Mouse (Mus musculus) heart, embryonic 10.5 days (tissue): ENCODE results near the gene Vmn1r207-ps. TPM values are rescaled to one million over a fixed set of nuclear protein-coding genes. Genes with fewer than 3 reads are reported as not detected.
"Not testable (repeated sequence)": the region's sequence is repeated elsewhere in the genome, so short reads cannot be mapped to it uniquely, and the experiment has no call there.

Source experiments
- DNase-seq: peaks from one replicate; pipeline ENCODE4 v3.0.0-alpha.2; 2017; ENCODE audit warnings: low spot score
- H3K27ac ChIP-seq: fragments of 300-500 bp; sonication (generic); 2 replicates; pipeline ENCODE4 v1.5.1; 2016; ENCODE audit warnings: mild to moderate bottlenecking
- H3K27me3 ChIP-seq: fragments of 300-500 bp; sonication (generic); 2 replicates; pipeline ENCODE4 v1.6.1; 2016; ENCODE audit warnings: mild to moderate bottlenecking; ENCODE audit not compliant: poor library complexity, insufficient read depth, severe bottlenecking
- H3K36me3 ChIP-seq: fragments of 300-500 bp; sonication (generic); 2 replicates; pipeline ENCODE4 v1.6.1; 2016; ENCODE audit warnings: mild to moderate bottlenecking, moderate library complexity
- H3K4me1 ChIP-seq: fragments of 300-500 bp; sonication (generic); 2 replicates; pipeline ENCODE4 v1.6.1; 2016; ENCODE audit warnings: mild to moderate bottlenecking
- H3K4me3 ChIP-seq: fragments of 300-500 bp; sonication (generic); 2 replicates; pipeline ENCODE4 v1.5.1; 2016; ENCODE audit warnings: mild to moderate bottlenecking, moderate library complexity
- H3K9me3 ChIP-seq: fragments of 300-500 bp; sonication (generic); 2 replicates; pipeline ENCODE4 v1.6.1; 2016; ENCODE audit warnings: mild to moderate bottlenecking, moderate library complexity
- WGBS: fragments of 180-500 bp; shearing (Covaris S2); methylation state at CpG from one replicate; pipeline ENCODE4 v1.1.7; 2016; 5-methylcytosine and 5-hydroxymethylcytosine counted together
- polyA plus RNA-seq: library from polyadenylated mRNA; unstranded; fragments of >200 nt; fragmentation: Nextera tagmentation; extraction: Ambion mirVana; gene quantifications from 2 replicates; pipeline ENCODE4 v1.2.1, GENCODE M21; 2016

Vmn1r207-ps gene
- polyA plus RNA-seq = not detected in 2 replicates

DNA sequence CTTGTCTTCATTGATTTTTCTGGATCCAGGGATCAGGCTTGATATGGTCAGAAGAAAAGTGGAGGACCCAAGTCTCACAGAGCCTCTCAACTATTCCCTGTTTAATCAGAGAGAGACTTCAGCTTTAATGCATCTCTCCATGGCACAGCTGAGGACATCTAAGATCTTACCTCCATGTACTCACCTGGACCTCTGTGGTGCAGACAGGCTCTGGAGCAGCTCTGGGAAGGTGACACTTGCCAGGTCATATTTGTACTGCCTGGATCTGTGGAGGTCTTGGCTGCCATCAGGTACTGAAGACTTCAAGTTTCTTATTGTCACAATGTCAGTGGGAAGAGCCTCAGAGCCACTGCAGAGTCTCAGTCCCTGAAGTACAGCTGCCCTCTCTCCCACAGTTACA, at the start of gene Vmn1r207-ps:
Gene Vmn1r207-ps, minus strand, starts transcription at position 101 of the 400 bp plus-strand sequence.
- not testable (repeated sequence) for H3K4me3 ChIP-seq, H3K9me3 ChIP-seq, H3K36me3 ChIP-seq, H3K4me1 ChIP-seq, H3K27me3 ChIP-seq, DNase-seq, H3K27ac ChIP-seq

GRCm38 (mm10) chr13:22777300-22777699, 47.9 kb upstream of the Vmn1r207-ps start, which contains the start of gene Vmn1r208:
Gene Vmn1r208 (minus strand): TSS chr13:22777400.
- not testable (repeated sequence) for H3K36me3 ChIP-seq, H3K27me3 ChIP-seq, H3K4me1 ChIP-seq, DNase-seq, H3K27ac ChIP-seq, H3K9me3 ChIP-seq, H3K4me3 ChIP-seq
- WGBS = no CpG with 5 or more reads among the region's 7 CpGs

DNA sequence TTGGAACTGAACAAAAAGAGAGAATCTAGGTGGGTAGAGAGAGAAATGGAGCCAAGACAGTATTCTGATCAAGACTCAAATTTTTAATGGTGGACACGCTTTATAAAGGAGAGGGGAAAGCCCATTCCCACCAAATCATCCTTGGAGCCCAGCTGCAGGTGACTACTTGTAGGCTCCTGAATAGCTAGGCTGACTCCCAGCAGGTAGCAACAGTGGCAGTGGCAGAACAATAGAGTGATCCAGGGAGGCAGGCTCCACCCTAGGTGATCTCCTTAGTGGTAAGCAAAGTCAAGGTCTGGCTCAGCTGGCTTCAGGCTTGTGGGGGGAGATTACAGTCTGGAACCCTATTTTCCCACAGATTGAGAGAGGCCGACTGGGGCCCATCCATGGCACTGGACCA, 42.2 kb upstream of the Vmn1r207-ps start:
- not testable (repeated sequence) for DNase-seq, H3K27ac ChIP-seq, H3K36me3 ChIP-seq, H3K4me1 ChIP-seq, H3K27me3 ChIP-seq, H3K4me3 ChIP-seq, H3K9me3 ChIP-seq
- 71% methylated on average over 1 of the region's 2 CpGs for WGBS

- Histone ChIP-seq H3K9me3 (no peaks in the 10 kb centered on the region), H3K4me1 (no peaks in the 10 kb centered on the region), H3K27me3 (no peaks in the 10 kb centered on the region), H3K36me3 (no peaks in the 10 kb centered on the region), H3K4me3 (no peak overlapping the region), H3K27ac (no peak overlapping the region)
- DNase-seq = no peak
Measured at GRCm38 (mm10) chr13:22747524-22747923, 18.1 kb upstream of the Vmn1r207-ps start.

DNA sequence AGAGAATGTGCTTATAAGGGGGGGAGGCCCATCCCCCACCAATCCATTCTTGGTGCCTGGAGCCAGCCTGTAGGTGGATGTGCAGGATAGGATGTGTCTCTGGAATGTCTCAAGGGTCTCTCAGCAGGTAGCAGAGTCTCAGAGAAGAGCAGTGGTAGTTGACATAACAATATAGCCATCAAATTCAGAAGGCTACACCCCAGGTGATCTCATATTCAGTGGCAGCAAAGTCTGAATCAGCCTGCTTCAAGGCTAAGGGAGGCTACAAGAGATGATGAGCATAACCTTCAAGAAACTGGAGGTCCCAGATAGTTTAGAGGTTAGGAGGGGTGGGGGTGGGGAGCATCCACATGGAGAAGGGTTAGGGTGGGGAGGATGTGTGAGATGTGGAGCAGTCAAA, 22.5 kb downstream of the Vmn1r207-ps start:
- H3K36me3 ChIP-seq, DNase-seq, H3K27ac ChIP-seq, H3K4me1 ChIP-seq, H3K9me3 ChIP-seq, H3K27me3 ChIP-seq, H3K4me3 ChIP-seq: not testable (repeated sequence)

- 40% methylated on average over 2 of the region's 2 CpGs for WGBS
- H3K9me3 ChIP-seq, H3K4me1 ChIP-seq, H3K36me3 ChIP-seq, DNase-seq, H3K4me3 ChIP-seq, H3K27me3 ChIP-seq, H3K27ac ChIP-seq: not testable (repeated sequence)
Measured at GRCm38 (mm10) chr13:22702951-22703350, 26.5 kb downstream of the Vmn1r207-ps start.

Other genes with a start within 250 kb of the Vmn1r207-ps start
- gene Vmn1r202, start 224.2 kb downstream of the Vmn1r207-ps start, polyA plus RNA-seq = not detected in 2 replicates
- gene Vmn1r203, start 211.5 kb downstream of the Vmn1r207-ps start, polyA plus RNA-seq = not detected in 2 replicates
- gene Vmn1r204, start 176.4 kb downstream of the Vmn1r207-ps start, polyA plus RNA-seq = not detected in 2 replicates
- gene Vmn1r205, start 136.6 kb downstream of the Vmn1r207-ps start, polyA plus RNA-seq = not detected in 2 replicates
- not detected in 2 replicates for gene Vmn1r206, start 105.4 kb downstream of the Vmn1r207-ps start, polyA plus RNA-seq
- not detected in 2 replicates for gene Vmn1r208, start 47.8 kb upstream of the Vmn1r207-ps start, polyA plus RNA-seq
- gene Vmn1r209, start 80.1 kb upstream of the Vmn1r207-ps start, polyA plus RNA-seq = not detected in 2 replicates
- gene Vmn1r210, start 101.7 kb upstream of the Vmn1r207-ps start, polyA plus RNA-seq = not detected in 2 replicates
- not detected in 2 replicates for gene Vmn1r211, start 127.9 kb upstream of the Vmn1r207-ps start, polyA plus RNA-seq
- gene Vmn1r212, start 154.6 kb upstream of the Vmn1r207-ps start, polyA plus RNA-seq = not detected in 2 replicates